Mouse (Mus musculus): ENCODE results near the gene Zkscan6.

DNA sequence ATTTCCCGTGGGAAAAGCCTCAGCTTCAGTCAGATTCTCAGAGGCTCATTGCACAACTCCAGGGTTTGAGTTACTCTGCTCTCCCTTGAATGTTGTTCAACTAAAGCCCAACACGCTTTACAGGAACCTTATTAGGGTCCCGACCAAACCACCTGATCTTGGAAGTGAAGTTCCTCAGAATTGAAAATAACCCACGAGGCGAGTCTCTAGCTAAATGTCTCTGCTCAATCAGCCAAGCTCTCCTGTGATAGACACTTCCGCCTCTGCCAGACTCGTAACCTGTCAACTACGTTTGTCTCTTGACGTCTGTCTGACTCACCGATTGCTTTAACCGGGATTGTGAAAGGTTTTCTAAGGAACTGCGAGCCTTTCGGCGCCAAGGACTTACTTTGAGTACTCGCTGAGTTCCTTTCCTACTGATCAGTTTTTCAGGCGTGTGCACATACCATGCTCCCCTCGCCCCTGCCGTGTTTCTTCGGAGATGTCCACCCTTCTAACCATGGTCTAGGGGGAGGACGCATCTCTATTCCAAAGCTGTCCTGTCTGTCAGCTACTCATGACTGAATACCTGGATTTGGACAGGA lies 562 bp upstream of the Zkscan6 start:
- TF ChIP-seq CTCF (conservative IDR thresholded peaks at IDR 0.05; ENCODE audit: insufficient read depth, insufficient read length, low read depth, low read length) (no peak), POLR2A (IDR thresholded peaks at IDR 0.05; ENCODE audit: low read depth, low read length) (no peak)

Measured in kidney, adult 2 months (tissue).